Mouse (Mus musculus): ENCODE measurements around the gene Palmd.

The Palmd gene

DNA sequence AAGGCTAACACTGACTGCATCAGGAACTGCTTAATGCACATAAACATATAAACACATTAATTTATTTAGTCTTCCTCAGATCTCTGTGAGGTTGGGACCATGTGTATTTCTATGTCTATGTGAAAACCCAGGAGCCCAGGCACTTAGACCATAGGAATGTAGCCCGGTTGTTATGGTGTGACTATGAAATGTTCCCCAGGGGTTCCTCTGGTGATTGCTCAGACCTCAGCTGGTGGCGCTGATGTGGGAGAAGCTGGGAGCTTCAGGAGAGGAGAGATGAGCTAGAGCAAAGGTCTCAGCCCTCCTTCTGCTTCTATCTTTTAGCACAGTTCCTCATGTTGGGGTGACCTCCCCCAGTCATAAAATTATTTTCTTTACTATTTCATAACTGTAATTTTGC is 8.4 kb downstream of the Palmd start:
- DNase-seq (ENCODE audit: low spot score) = no peak

DNA sequence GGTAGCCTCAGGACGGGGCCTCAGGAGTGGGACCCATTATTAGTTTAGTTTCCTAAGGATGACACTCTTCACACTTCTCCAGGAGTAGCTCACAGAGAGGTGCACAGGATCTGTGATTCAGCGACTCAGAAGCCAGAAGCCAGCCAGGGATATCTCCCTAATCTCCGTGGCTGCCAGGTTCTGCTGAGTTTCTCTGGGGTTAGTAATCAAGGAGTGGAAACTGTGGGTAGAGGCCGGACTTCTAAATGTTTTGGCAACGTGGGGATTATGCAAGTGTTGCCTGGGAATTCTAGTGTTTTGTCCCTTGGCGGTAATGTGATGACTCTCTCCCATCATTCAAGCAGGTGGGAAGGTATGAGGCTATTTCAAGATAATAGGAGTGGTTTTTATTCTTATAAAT is 13.7 kb downstream of the Palmd start:
- no peak for DNase-seq (ENCODE audit: low spot score)

DNA sequence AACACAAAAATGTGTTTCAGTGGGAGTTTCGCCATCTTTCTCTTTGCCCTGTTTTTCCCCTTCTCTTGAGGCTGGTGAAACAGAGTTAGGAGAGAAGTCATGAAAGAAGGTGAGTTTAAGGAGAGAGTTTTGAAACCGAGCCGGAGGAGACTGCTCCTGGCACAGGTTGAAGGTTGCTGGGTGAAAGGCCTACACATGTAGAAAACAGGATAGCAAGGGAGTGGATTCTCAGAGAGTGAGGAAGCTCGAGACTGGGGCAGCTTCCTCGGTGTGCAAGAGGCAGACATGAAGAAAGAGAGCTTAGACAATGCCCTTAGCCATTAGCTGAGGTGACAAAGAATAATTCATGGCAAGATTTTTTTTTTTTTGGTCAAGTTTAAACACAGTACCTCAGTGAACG is 15.4 kb downstream of the Palmd start:
- DNase-seq (ENCODE audit: low spot score) = no peak

DNA sequence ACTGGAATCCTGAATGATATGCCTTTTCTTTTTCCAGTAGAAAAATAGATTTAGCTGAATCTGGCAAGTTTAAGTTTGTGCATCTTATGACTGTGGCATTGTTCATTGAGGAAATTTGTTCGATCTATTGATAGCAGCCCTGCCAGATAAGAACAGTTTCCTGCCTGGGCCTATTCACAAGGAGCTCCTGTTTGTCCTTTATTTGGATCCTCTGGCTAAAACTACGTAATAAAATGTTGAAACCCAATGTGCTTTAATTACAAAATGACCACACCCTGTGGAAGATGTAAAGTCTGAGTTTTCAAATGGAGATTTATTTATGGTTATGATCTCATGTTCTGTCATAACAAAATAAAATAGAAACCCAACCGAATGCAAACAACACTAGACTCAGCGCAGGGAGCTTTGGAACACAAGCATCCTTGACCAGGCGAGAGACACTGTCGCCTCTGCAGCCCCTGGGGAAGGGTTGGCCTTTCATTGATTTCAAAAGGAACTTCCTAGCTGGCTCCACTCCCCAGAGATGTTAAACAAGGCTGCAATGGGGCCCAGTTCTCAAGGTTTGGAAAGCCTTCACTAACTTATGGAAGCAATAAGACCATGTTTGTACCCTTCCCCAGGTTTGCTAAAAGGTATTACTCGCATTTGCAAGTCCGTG is 16.4 kb downstream of the Palmd start:
- DNase-seq (ENCODE audit: low spot score) = no peak

DNA sequence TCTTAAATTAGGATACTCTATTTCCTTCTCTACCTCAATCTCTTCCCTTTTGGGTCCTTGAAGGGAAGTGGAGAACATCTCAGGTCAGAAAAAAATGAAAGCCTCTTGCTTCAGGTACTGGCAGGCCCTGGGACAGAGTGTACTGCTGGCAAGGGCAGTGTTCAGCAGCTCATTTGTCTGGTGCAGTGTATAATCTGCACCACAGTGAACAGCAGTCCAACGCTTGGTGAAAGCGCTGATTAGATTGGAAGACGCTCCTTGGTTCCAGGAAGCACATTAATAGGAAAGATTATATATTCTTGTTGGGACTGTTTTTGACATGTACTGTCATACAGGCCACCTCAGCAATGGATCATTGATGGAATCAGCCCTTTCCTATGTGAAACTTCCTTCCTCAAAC is 17.3 kb downstream of the Palmd start:
- DNase-seq (ENCODE audit: low spot score) = no peak

DNA sequence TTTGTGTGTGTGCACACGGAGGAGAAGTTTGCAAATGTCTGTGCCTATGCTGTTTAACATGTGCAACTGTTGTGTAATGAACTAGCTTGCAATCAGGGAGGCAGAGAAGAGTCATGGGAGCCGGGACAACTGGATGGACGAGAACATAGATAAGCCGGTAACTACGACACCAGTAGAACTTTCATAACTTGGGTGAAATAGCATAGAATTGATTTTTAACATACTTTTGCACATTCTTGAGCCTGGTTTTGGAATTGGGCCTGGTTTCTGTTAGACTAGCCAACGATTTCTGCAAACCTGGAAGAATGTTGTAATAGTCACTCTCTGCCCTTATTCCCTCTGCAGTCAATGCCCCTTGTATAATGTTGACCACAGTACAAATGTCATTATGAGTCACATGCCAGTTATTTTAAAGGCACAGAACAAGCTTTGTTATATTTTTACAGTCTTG is 18.1 kb downstream of the Palmd start:
- DNase-seq (ENCODE audit: low spot score) = no peak

DNA sequence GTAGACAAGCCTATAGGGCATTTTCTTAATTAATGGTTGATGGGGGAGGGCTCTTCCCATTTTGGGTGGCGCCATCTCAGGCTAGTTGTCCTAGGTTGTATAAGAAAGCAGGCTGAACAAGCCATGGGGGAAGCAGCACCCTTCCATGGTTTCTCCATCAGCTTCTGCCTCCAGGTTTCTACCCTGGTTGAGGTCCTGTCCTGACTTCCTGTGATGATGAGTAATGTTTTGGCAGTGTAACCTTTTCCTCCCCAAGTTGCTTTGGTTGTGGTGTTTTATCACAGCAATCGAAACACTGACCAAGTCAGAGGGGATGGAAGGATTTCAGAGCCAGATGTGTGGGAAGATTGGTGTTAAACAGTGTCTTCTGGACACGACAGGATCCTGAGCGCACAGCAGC is 22.3 kb downstream of the Palmd start:
- no peak for DNase-seq (ENCODE audit: low spot score)

DNA sequence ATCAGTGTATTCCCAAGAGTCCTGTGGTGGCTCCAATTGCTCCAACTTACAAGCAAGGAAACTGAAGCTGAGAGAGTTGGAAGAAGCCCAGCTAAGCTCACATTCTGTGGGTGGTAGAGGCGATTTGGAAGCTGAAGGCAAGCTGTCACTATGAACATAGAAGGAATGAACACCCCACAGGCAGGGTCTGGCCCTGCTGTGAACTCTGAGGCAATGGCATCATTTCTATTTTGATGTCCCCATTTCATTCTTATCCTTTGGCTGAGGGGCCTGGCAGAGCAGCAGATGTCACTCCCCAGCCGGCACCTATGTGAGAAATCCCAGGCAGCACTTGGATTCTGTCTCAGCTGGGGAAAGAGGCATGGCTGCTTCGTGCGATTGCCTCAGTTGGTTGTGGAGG is 25.4 kb downstream of the Palmd start:
- DNase-seq (ENCODE audit: low spot score) = no peak

DNA sequence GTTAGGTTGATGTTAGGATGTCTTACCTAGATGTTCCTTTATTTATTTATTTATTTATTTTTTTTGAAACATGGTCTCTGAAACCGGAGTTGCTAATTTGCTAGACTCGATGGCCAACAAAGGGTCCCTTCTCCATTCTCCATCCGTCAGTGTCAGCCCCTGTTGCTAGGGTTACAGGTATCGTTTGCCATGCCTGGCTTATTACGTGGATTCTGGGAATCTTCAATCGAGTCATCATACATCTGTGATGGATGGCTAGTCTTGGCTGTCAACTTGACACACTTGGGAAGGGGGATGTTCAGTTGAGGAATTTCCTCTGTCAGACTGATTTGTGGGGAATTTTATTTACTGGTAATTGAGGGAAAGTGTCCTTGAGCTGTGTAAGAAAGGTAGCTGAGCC is 26.0 kb downstream of the Palmd start:
- DNase-seq (ENCODE audit: low spot score) = no peak

DNA sequence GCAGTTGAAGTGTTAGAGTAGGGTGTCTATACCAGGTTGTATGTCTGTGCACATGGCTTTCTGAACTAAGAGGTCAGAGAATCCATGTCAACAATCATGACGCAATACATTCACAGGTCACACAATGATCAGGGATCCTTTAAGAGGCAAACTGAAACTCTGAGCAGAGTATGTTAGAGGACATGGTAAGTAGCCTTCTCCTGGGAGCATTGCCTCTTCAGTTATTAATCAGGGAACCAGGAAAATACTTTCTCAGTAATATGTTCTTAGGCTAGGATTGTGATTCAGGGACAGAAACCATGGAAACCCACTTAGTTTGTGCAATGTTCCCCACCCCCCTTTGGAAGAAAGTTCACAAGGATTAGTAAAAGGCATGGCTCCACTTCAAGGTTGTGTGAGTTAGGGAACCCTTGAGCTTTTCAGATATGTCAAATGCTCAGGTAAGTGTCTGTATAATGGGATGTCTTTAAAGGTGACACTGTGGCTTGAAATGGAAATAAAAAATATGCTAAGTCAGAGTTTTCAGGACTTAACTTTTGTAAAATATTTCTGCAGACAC is 27.1 kb downstream of the Palmd start:
- DNase-seq (ENCODE audit: low spot score) = no peak

DNA sequence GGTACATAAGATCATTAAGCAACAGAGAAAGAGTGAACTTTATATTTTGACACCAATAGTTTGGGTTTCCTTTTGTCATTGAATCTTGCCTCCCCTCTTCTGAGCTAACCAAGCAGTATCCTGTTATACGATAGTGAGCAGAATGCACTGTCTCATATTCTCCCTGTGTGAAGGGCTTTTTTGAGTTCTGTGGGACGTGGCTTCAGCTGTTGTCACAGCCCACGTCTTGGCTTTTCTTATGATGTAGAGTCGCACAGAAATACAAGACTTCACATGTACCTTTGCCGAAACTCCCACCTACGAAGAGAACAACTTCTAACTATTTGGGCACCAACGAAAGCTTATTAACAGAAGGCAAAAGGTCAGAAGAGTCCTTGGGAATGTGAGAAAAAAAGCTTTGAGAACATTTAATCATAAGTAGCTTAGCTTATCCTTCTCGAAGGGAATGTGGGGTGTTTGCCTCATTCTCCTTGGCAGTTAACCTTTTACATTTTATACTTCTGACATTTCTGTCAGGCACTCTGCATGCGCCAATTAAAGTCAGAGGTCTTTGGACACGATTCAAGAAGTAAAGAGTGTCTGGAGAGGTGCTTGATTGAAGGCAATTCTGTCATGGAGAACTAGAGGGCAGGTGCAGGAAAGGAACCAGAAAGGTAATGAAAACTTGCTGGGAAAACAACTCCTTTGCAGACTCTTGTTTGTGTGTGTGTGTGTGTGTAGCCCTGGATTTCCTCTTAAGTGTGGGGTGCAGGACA is 27.8 kb downstream of the Palmd start:
- DNase-seq (ENCODE audit: low spot score) = no peak

DNA sequence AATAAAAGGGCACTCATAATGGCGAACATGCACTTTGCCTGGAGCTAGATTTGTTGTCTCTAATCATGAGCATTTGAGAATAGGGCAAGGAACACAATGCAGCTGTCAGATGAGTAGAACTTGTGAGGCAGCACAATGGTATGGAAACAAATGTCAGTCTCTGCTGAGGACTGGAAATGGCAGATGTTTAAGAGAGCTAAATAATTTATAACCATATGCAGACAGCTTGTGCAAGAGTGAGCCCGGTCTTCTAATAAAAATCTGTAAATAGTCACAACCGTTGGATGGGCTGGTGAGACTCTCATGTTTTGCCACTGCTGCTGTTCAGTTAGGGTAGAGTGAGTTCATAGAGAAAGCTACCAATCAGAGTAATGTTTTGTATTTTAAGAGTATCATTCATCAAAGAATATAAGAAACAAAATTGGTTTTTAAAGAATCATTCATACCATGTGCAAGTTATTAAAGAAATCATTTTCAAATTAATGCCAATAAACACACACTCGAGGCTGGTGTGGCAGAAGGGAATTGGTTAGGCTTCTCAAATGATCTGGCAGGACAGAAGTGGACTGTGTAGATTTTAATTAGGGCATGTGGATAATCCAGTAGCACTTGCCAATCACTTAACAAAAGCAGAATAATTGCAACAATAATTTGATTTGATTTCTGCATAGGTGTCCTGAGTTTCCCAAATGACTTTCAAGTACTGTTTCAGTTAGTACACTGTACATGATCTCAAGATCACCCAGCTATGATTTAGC is 31.7 kb downstream of the Palmd start:
- DNase-seq (ENCODE audit: low spot score) = no peak

DNA sequence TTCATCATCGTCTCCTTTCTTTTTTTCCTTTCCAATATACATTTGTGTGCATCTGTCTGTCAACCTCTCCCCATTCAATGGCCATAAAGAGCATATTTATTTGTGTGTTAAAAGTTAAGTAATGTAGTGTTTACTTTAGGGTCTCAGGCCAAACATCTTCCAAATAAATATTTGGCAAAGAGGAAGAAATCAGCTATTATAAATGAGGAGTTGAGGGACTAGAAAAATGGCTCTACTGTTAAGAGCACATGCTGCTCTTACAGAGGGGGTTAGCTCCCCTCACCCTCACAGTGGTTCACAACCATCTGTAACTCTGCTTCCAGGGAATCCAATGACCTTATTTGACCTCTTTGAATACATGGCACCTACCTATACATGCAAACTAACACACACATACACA is 35.6 kb downstream of the Palmd start:
- DNase-seq (ENCODE audit: low spot score) = no peak

DNA sequence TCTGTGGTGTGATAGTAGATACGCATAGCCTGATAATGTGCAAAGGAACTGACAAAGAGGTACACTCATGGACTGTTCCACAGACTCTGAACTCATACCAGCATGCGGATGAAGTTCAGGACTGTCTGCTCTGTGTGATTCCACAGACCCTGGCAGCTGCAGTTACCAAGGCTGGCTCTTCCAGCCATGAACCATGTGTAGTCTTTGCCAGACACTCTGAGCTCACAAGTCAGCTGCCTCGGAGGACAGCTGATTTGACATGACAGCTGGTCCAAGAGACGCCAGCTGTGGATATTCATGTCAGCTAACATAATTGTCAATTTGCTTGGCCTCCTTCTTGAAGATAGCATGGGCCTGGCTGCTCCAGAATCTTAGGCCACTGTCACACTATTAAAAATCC is 39.8 kb downstream of the Palmd start:
- DNase-seq (ENCODE audit: low spot score) = no peak

DNA sequence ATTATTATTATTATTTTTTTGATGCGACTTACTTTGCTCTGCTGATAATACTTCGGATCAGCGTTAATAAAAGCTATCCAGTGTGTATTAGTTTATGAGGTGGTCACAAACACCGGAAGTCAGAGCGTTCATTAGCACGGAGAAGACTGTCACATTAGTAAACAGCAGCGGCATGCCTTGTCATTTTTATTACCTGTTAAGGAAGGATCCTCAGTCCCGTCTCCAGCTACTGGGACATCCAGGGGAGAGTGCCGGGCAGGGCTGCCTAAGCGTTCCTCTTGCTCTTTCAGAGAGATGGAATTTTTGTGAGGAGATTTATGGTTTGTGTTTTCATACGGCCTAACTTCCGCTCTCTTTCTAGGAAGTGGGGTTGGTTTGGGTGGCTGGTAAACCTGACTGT is 45.7 kb downstream of the Palmd start:
- DNase-seq (ENCODE audit: low spot score) = no peak

DNA sequence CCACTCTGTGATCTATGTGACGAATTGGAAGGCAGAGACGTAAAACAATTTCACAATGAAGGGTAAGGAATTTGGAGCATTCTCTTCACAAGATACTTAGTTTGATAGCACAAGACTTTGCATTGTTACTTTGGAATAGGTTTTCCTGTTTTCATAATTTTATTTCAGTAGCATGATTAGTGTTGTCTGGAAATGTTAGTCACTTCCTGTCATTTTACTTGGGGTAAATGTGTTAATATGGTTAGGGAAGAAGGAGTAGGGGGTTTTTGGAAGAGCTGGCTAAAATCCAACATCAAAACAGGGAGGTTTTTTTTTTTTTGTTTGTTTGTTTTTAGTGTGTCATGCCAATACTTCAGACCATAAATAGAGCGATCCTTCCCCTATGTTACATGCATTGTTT is 47.3 kb downstream of the Palmd start:
- no peak for DNase-seq (ENCODE audit: low spot score)

DNA sequence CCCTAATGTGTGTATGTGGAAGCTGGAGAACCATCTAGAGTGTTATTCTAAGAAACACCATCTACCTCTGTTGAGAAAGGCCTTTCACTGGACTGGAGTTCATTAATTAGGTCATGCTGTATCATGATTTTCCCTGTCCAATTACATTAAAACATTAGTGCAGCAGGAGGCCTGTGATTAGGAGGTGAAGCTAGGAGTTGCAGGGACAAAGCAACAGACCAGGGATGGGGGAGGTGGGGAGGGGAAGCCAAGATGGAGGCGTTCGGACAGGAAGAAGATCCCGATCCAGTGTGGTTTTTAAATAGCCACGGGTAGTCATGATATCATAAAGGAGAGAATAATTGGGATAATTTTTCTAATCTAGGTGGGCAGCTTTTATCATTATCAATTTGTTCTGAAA is 51.8 kb downstream of the Palmd start:
- no peak for DNase-seq (ENCODE audit: low spot score)

DNA sequence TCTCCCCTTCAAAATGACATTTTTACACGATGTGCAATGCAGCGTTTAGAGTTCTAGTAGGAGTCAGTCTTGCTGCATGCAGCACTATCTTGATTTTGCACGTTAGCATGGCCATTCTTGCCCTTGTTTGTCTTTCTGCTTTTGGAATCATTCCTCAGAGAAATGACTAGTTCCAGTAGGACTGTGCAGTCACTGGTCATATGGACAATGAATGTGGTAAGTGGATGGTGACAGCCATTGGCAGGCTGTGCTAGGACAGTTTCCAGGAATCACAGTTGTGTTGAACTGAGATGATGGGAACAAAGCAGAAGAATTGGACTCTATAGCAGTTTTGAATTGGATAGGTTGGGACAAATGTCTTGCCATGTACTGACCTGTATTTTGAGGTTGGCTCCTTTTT is 53.9 kb downstream of the Palmd start:
- no peak for DNase-seq (ENCODE audit: low spot score)

DNA sequence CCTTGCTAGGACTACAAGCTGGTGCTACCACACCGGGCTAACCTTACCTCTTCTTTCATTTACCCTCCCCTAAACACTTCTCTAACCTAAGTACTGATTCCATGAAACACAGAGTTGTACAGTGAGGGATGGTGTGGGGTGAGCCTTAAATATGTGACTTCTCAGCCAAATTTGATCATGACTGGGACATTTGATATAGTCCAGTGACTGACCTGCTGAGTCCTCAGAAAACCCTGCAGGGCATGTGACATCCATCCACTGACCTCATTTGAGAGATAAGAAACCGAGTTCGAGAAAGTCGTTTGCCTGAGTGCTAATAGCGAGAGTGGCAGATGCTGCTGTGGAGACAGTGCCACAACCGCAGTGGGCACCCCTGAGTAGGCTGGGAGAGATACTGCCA is 54.4 kb downstream of the Palmd start:
- DNase-seq (ENCODE audit: low spot score) = no peak

DNA sequence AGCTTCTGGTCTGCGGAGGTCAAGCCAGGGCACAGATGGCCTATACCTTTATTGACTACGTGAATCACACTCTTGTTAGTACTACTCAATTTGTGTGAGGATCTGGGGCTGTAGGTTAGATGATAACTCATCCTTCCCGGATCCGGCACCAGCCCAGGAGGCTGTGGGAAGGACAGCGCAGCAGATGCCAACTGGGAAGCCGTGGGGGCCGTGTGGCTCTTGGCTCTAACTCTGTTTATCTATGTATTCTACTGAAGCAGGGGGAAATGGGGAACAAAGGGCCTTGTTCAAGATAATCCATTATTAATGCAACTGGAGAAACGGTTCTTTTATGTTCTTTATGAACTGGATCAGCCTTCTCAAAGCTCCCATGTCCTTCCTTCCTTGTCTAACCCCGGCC is 62.2 kb downstream of the Palmd start:
- DNase-seq (ENCODE audit: low spot score) = no peak

DNA sequence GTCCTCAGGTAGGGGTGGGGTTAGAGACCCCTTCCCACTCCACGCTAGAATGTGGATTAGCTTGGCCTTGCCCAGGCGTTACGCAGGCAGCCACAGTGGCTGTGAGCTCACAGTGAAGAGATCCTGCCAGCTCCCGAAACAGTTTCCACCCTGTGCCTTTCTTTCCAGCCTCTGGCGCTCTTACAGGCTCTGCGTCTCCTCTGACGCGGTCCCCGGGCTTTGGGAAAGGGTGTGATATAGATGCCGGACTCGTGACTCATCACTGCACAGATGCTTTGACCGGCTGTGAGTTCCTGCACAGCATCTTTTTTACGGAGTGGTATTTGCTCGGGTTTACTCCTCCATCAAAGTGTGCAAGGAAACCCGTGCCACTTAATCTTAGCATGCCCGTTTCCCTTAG is 62.9 kb downstream of the Palmd start:
- no peak for DNase-seq (ENCODE audit: low spot score)

DNA sequence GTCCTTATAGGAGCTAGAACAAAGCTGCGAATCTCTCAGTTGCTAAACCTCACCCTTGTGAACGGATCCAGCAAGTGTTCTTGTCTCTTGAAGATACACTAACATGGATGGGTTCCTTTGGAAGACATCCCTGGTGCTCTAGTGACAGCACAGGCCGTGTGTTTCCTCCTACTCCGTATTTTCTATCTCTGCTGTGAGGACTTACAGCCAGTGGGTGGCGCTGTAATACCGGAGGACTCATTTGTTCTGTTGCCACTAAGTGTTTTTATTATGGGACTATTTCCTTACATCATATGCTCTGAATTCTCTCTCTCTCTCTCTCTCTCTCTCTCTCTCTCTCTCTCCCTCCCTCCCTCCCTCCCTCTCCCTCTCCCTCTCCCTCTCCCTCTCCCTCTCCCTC is 64.6 kb downstream of the Palmd start:
- DNase-seq (ENCODE audit: low spot score) = peak; percentile 33

DNA sequence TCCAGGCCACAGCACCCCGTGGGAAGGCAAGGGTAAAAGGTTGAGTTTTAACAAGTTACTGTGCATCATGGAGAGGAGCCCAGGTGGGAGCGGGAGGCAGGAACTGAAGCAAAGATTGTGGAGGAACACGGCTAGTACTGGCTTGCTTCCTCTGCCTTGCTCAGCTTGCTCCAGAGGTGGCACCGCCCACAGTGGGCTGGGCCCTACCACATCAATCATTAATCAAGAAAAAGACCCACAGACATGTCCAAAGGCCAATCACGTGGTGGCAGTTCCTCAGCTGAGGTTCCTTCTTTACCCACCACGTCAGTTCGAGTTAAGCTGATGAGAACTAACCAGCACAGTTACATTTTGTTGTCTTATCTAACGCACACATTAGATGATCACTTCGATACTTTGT is 75.9 kb downstream of the Palmd start:
- no peak for DNase-seq (ENCODE audit: low spot score)
